Mouse (Mus musculus) adrenal gland, adult 18-20 months (tissue): ENCODE results near the gene Ppip5k1. TPM values are rescaled to one million over a fixed set of nuclear protein-coding genes. Genes with fewer than 3 reads are reported as not detected.
"Not testable (repeated sequence)": the region's sequence is repeated elsewhere in the genome, so short reads cannot be mapped to it uniquely, and the experiment has no call there.

Experiments
- DNase-seq, 2 experiments: peaks; one replicate each; pipeline ENCODE4 v3.0.0; 2021 to 2022; ENCODE audit warnings: low spot score in 2 of 2
- long read RNA-seq, 2 experiments: library from polyadenylated mRNA; stranded (forward); transcript quantifications; one replicate each; pipeline ENCODE4 v2.0.0; 2021
- total RNA-seq, 2 experiments: library from RNA; stranded (reverse); gene quantifications; 1 replicate in 1 of 2; 2 replicates in 1 of 2; pipeline ENCODE4 v1.2.3; 2021

Ppip5k1 gene
- 10 to 100 TPM; 49.3 to 80.6 TPM for total RNA-seq
- long read RNA-seq, experiment 1, full-length matches to known transcripts: 4 of 40 reads
- long read RNA-seq, experiment 1, partial matches to known transcripts: 12 of 40 reads
- long read RNA-seq, experiment 1, other reads (novel, unspliced or antisense): 24 of 40 reads
- long read RNA-seq, experiment 2, partial matches to known transcripts: 19 of 32 reads
- long read RNA-seq, experiment 2, other reads (novel, unspliced or antisense): 13 of 32 reads

GRCm38 (mm10) chr2:121354820-121355592, at the start of gene Ppip5k1:
TSS of gene Ppip5k1 (minus strand) at chr2:121355396.
- peak; percentile 95 to 96 for DNase-seq

- no peak for DNase-seq
Observed at GRCm38 (mm10) chr2:121403296-121403695, 48.1 kb upstream of the Ppip5k1 start.

GRCm38 (mm10) chr2:121396624-121397023, 41.4 kb upstream of the Ppip5k1 start:
- DNase-seq: peak; percentile 81

- not testable (repeated sequence) for DNase-seq
Observed at GRCm38 (mm10) chr2:121386961-121387575, 31.9 kb upstream of the Ppip5k1 start, which contains the start of gene Strc. TSS of gene Strc (minus strand) at chr2:121387168.

GRCm38 (mm10) chr2:121374766-121375165, 19.6 kb upstream of the Ppip5k1 start:
- DNase-seq: no peak

- peak; percentile 5 to 26 for DNase-seq
Observed at GRCm38 (mm10) chr2:121372266-121372665, 17.1 kb upstream of the Ppip5k1 start.

- DNase-seq: no peak
Observed at GRCm38 (mm10) chr2:121370921-121371320, 15.7 kb upstream of the Ppip5k1 start.

- no peak for DNase-seq
Observed at GRCm38 (mm10) chr2:121368831-121369230, 13.6 kb upstream of the Ppip5k1 start.

GRCm38 (mm10) chr2:121363656-121364055, 8.5 kb upstream of the Ppip5k1 start:
- no peak for DNase-seq

- DNase-seq: no peak
Observed at GRCm38 (mm10) chr2:121359461-121359860, 4.3 kb upstream of the Ppip5k1 start.

- peak; percentile 31 to 33 for DNase-seq
Observed at GRCm38 (mm10) chr2:121358381-121358780, 3.2 kb upstream of the Ppip5k1 start.

GRCm38 (mm10) chr2:121357961-121358360, 2.8 kb upstream of the Ppip5k1 start:
- DNase-seq: no peak

GRCm38 (mm10) chr2:121357494-121357893, 2.3 kb upstream of the Ppip5k1 start, which contains the start of gene Ckmt1:
TSS of gene Ckmt1 (plus strand) at chr2:121357714.
- no peak for DNase-seq

- DNase-seq: no peak
Observed at GRCm38 (mm10) chr2:121354378-121354777, 818 bp downstream of the Ppip5k1 start.

- DNase-seq: no peak
Observed at GRCm38 (mm10) chr2:121353156-121353555, 2.0 kb downstream of the Ppip5k1 start.

GRCm38 (mm10) chr2:121339057-121339456, 16.1 kb downstream of the Ppip5k1 start:
- DNase-seq: no peak

GRCm38 (mm10) chr2:121329492-121329891, 25.7 kb downstream of the Ppip5k1 start:
- no peak for DNase-seq

GRCm38 (mm10) chr2:121323693-121324470, 31.3 kb downstream of the Ppip5k1 start:
- DNase-seq: no peak

- no peak for DNase-seq
Observed at GRCm38 (mm10) chr2:121323041-121323440, 32.2 kb downstream of the Ppip5k1 start.

GRCm38 (mm10) chr2:121316278-121316677, 38.9 kb downstream of the Ppip5k1 start:
- DNase-seq: no peak

- DNase-seq: no peak
Observed at GRCm38 (mm10) chr2:121308997-121309416, 46.2 kb downstream of the Ppip5k1 start.
